Mouse (Mus musculus) granulocyte monocyte progenitor cell, adult 5-6 weeks (primary cell): ENCODE results near the gene Tbc1d2. TPM values are rescaled to one million over a fixed set of nuclear protein-coding genes. Genes with fewer than 3 reads are reported as not detected.

ENCODE experiments used
- ATAC-seq: replicated peaks from 2 replicates; pipeline ENCODE4 v1.8.0; 2016; ENCODE audit warnings: mild to moderate bottlenecking, moderate TSS enrichment, inconsistent platforms; ENCODE audit not compliant: poor library complexity, severe bottlenecking
- total RNA-seq, 2 experiments: library from RNA; stranded (forward) in 1 of 2; stranded (reverse) in 1 of 2; fragments of 200-712, 200-1000 nt in 1 of 2; fragments of >200 nt in 1 of 2; fragmentation: Nextera tagmentation in 1 of 2; gene quantifications; 2 replicates each; pipeline ENCODE4 v1.2.3; 2014 to 2017

Tbc1d2 gene
- total RNA-seq (2014; fragmentation: Nextera tagmentation) (5.4 and 8.7 TPM in 2 replicates), total RNA-seq (2017) (4.4 and 6.8 TPM in 2 replicates)

DNA sequence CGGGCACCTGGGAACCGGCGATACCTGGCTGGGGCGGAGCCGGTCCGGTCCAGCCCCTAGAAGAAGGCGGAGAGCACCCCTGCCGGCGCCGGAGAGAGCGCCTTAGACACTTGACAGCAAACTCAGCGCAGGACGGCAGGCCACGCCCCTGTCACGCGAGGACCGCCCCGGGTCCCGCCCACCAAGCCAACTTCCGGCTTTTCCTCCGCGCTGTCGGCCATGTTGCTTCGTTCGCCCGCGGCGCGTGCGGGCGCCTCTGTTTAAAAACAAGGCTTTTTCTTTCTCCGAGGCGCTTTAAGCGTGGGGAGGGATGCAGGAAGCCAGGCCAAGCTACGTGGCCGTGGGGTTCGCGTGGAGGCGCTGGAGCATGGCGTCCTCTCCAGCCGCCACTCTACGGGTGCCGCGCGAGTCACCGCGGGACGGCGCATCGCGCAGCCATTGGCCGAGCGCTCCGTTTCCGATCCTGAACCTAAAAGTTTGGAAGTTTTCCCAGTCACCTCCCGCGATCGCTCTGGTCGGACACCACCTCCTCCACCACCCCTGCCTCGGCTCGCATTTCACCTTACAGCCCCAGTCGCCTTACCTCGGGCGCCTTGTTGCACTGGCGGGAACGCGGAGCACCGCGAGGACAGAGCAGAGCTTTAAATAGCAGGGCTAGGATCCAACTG, at the start of gene Tbc1d2:
Tbc1d2 (minus strand) TSS at position 124 of the 668 bp plus-strand sequence.
- peak; percentile 94 for ATAC-seq

DNA sequence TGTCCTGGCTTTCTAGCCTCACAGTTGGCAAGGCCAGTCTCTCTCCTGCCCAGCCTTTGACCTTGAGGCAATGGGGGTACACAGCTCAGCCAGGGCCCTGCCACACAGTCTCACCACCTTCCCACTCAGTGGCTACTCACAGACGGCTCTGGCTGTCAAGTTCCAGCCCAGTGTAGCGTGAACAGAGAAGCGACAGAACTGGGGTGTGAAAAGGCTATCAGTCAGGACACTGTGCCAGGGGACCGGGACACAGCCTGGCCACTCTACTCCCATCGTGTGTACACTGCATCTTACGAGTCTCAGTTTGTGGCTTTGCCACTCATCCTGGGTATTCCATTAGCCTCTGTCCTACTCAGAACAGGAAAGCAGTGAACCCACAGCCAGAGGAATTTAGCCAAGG, 46.5 kb upstream of the Tbc1d2 start:
- ATAC-seq, result no peak

DNA sequence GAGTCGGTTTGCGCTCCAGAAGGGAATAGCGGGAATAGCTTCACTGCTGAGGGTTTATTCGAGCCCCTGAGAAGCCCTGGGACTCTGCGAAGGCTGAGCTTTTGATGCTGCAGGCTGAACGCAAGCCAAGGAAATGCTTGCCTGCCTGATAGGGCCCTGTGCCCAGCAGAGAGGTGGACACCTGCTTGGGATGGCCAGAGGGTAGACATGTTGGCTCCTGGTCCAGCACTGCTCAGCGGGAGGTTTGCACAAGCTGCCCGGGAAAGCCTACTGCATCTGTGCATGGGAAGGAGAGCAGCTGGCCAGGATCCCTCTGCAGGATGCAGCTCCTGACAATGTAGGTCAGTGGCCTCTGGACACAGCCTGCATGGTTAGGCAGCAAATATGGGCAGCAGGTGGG, 40.6 kb upstream of the Tbc1d2 start:
- no peak for ATAC-seq

DNA sequence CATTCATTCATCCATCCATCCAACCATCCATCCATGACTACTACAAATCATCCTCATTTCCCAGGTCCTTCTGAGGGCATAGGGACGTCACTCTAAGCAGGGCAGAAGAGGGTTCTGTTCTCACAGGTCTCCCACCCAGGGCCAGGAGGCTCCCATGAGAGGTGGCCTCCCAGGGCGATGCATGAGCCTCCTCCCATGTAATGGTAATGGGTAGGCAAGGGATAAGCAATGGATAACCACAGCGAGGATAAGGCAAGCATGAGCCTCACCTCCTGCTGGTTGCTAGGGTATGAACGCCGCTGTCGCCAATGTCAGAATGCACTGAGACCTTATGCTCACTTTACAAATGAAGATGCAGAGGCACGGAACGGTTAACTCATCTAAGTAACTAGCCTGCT, 40.0 kb upstream of the Tbc1d2 start:
- ATAC-seq, result no peak

DNA sequence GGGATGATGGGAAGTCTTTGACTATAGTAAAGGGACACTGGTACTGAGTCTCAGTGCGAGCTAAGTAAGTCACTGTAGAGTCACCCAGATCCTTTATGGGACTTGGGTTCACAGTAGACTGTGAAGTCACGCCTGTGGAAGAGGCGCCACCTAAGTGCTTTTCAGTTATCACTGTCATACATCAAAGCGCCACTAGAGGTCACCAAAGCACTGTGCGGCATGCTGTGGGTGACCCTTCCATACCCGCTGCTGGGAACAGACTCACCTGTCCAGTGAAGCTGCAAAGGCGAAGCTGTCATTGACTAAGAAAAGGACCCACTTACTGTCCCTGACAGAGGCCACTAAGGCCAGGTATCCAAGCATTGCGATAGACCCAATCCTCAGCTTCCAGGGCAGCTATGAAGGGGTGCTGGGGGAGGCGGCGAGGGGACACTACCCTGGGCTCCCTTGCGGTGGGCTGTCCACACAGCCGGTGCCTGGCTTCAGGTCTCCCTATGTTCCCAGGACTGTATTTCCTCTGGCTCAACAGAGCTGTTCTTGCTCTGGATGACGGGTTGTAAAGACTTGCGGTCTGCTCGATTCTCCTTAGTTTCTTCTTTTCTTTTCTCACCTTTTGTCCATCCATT, 39.5 kb upstream of the Tbc1d2 start:
- peak; percentile 82 for ATAC-seq

DNA sequence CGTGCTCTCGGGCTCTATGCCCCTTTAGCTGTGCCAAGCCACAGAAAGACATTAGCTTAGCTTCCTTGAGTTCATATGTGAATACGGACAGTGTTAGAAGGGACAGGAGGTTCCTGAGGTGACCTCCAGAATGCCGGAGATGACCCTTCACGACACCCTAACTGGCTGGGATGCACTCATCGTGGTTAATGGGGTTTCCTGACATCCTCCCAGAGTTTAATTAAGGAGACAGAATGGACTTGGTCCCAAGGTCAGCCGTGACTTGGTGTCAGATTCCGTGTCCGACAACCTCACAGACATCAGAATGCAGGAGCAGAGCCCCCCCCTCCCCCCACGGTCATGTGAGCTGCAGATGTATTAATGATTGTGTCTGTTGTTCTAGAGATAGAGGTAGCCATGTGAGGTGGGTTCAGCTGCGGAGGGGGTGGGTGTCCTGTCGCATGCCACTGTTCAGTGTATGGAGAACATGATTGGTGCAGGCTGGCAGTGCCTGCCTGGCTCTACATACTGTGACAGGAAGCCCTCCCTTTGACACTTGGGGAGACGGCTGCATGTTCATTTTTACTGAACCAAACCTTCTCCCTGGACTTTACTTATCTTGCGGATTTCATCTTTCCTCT, 38.3 kb upstream of the Tbc1d2 start:
- ATAC-seq, result no peak

DNA sequence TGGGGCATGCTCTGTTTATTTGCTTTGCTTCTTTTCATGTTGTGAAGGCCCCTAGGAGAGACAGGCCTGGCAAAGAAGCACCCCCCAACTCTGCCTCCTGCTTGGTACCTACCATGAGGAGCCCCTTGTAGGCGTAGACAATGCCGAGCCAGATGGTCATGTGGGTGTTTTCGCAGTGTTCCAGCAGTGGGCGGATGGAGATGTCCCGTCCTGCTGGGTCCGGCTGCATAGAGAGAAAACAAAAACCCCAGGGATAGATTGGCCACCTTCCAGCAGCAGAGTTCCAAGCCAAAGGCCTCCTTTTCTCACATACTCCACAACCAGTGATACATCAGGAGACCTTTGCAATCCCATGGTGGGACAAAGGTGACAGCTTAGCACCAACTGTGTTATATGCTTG, 34.2 kb upstream of the Tbc1d2 start:
- no peak for ATAC-seq

DNA sequence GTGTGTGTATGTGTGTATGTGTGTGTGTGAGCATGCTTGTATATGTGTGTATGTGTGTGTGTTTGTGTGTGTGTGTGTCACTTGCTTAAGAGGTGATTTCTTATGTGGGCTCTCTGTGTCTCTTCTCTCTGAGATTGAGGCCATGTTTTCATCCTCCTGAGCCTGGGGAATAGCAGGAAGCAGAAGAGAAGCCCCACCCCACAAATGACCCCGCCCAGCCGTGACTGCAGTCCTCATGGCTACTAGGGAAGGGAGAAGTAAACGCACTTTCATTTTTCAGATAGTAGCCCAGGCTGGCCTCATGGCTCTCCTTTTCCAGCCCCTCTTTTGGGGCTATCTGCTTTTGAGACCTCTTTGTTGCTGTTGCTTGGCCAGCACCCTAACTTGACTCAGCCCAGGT, 26.6 kb upstream of the Tbc1d2 start:
- ATAC-seq, result peak; percentile 42; the same call in 1 of the 2 replicates

DNA sequence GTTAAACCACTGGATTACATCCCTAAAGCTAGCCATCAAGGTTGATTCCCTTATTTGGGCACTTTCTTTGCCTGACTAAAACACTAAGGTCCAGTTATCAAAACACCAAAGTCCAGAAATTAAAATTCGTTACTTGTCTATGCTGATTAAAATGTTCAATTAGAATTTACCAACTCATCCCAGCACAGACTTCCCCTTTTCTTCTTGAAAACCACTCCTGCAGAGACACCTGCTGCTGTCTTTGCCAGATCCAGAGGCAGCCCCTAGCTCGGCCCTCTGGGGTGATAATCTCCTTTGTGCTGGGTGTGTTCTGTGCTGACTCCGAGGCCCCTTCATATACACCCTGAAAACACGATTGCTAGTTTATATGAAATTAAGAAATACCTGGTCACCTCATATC, 26.0 kb upstream of the Tbc1d2 start:
- peak; percentile 51; the same call in 1 of the 2 replicates for ATAC-seq

DNA sequence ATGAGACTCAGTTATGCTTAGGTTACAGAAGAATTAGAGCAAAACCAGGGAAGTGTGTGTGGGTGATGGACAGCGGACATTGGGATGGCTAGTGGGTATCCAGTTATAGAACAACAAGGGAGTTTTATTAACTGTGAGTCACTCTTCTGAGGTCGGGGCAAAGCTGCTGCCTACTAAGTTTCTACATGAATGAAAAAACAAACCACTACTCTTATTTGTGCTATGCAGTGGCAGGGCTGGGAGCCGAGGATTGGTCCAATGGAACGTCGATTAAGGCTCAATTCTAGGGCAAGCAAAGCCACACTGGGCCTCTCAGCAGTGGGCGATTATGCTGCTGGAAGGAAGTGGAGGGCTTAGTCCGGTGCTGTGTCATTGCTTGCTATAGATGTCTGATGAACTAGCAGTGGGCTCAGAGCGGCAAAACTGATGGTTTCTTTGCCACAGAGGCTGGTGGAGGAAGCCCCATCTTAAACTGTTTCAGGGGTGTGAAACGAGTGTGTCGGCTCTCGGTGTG, 25.3 kb upstream of the Tbc1d2 start:
- ATAC-seq, result peak; percentile 47

DNA sequence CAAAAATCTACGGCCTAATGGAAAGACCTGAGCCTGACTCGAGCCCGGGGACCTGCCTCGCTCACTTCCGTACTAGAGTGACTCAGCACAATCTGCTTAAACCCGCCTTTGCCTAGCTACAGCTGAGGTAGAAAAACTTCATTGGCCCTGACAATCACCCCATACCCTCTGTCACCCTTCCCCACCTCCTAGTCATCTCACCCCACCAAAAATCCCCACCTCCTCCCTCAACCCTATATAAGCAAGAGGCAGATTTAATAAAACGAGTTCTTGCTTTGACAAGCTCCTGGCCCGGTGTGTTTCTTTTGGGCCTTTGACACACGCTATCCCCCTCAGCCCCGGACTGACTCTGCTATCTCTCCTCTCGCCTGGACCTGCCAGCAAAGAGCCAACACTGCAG, 18.6 kb upstream of the Tbc1d2 start:
- ATAC-seq, result peak; percentile 42

DNA sequence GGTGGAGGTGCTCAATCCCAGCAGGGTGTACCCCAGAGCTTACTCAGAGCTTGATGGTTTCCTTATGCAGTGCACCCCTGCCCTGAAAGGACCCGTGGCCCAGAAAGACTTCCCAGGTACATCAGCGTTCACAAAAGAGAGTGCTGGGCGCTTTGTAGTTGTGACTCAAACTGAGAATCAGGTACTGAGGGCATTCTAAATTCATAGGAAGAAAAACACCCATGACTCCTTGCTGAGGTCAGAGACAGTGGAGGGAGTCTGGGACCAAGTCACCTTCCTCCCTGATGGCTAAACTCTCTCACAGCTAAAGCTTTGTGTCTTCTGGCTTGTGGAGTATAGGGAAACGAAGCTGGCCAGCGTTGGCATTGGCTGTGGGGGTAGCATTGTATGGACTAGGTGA, 16.4 kb upstream of the Tbc1d2 start:
- ATAC-seq, result no peak

DNA sequence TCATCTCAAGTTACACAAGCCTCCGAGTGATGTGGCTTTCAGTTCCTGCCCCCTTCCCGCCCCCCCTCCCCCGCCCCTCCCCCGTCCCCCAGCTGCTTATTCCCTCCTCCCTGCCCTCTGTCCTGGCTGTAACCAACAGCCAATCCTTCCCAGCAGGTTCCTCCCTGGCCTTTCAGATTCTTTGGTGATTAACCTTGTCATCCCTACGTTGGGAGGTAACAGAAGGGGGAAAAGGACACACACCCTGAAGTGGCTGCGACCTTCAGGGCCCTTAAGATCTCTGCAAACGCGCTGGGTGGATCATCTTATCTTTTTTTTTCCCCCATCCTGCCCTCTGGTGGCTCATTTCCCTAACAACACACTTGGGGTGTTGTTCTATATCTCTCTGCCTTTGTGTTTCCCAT, 15.4 kb upstream of the Tbc1d2 start:
- ATAC-seq, result peak; percentile 29

DNA sequence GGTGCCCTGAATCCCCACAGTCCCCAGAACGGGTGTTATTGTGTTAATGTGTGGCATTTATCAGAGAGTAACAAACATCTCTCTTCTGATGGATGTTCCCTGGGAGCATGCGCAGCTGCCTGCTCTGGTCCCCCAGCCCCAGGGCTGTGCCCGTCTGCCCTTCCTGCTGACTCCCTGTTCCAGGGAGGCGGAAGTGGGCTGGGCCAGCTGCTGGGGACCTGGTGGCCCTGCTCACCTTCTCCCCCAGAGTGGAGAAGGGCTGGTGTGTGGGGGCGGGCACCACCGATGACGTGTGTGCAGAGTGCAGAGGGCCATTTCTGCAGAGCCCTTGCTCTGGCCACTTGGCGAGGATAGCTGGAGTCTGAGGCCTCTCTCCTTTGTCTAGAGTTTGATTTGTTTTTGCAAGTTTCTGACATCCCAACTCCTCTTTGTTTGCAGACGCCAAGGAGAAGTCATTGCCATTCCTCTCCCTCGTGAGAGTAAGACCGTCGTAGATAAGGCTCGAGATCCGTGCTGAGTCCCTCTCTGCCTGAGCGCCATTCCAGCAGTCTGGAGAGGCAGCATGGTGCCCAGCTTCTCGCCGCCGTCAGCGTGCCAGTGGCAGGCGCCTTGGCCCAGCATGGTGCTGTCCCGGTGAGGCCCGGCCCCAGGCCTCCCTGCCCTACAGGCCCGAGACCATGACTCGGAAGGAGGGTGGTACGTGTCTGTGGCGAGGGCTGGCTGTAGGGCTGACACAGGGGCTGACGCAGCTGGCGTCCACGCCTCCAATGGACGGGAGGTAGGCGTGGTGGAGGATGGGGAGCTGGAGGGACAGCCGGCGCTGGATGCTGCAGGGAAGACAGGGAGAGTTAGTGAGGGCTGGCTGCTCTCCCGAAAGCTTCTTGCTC, 14.4 kb upstream of the Tbc1d2 start:
- ATAC-seq, result peak; percentile 64

DNA sequence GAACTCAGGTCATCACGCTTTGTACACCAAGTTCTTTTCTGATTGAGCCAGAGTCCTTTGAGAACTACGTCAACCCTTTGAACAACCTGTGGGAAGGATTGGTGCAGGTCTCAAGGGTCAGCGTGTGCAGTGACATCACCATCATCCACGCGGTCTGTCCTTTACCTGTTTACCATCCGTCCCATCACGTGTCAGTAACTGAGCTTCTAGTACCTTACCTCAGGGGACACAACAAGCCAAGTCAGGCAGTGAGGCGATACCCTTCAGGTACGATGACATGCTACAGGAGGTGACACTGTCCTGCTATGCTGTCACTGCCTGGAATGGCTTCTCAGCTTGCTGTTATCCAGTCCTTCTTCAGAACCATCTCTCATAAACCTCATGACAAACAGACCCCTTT, 11.4 kb upstream of the Tbc1d2 start:
- ATAC-seq, result no peak

DNA sequence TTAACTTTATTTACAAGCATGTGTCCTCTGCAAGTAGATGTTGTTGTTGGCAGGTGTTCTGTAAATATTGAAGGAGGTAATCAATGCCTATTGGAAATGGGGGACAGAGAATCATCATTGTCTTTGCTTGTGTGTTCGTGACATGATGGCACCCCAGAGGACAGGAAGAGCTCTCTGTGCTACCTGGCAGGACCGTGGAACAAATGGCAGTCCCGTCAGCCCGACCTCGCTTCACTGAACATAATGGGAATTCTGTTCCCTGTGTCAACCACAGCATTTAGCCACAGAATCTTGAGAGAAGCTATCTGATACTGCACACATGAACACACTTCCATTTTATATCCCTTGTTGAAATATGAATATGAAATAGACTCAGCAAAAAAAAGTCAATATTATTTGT, 8.9 kb upstream of the Tbc1d2 start:
- no peak for ATAC-seq

DNA sequence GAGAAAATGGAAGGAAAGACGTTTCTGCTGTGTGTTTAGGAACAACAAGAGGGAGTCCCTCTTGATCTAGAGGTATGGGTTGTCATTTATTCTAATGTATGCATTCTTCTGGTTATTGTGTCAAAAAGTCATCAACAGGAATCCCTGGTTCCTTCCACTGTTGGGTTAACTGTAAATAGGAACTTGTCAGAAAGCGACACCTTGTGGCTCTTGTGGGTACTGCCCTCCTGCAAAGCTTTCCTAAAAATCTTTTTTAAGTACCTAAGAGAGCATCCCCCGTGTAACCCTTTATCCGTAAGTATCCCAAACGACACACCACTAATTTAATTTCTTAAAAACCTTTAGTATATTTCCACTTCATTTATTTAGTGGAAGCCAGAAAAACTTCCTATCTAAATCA, 7.1 kb upstream of the Tbc1d2 start:
- ATAC-seq, result peak; percentile 70

DNA sequence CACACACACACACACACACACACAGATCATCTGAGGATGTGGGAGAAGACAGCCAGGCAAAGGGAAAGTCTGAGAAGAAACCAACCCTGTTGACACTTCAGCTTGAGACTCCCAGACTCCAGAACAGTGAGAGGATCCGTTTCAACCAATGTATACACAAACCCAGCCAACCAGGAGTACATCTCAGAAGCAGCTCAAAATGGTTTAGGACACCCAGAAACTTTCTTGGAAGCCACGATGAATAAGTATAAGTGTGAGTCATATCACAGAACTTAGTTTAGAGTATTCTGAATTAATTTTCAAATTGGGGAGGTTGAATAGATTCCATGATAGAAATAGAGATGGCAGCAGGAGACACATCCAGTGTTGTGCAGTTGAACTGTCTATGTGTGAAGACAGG, 5.9 kb upstream of the Tbc1d2 start:
- ATAC-seq, result no peak

DNA sequence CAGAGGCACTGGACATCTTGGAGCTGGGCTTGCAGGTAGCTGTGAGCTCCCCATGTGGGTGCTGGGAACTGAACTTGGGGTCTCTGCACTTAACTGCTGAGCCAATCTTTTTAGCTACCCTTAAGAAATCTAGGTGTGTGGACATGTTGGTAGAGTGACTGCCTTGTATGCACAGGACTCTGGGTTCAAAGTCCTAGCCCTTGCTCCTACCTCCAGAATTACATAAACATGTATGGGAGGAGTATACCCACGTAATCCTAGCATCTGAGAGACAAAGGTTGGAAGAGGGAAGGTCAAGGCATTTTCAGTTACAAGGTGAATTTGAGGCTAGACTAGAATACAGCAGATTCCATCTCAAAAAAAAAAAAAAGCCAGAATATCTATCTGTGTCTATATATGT, 5.3 kb upstream of the Tbc1d2 start:
- ATAC-seq, result no peak

DNA sequence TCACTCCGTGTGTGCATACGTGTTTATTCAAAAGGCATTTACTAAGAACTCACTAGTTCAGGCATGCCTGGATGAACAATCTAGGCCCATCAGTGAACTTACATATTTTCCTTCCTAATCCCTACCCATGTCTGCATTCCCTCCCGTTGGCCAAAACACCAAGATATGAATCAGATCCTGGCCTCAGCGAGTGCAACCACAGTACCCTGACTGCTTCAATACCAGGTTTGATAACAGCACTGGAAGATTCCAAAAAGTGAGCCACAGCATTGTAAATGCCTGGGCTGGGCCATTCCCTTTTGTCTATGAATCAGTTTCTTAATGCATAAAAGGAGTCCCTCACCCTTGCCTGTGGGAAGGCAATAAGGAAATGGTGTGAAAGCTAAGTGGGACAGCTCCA, 848 bp downstream of the Tbc1d2 start:
- no peak for ATAC-seq

DNA sequence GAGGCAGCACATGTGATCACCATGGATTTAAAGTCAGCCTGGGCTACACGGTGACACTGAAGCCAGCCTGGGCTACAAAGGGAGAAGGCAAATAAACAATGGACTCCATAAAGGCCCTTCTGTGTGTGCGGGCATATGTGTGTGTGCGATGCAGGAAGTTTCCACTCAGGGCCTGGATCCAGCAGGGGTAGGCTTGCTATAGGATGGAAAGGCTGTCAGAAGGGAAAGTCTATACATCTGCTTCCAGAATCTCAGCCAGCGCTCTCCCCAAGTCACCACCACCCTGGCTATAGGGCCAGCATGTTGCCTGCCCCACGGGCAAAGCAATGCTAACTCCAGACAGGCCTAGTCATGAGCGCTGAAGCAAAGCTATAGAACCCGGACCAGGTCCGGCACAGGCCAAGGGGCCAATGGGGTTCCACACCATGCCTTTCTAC, 6.3 kb downstream of the Tbc1d2 start:
- ATAC-seq, result no peak
